In the genomic region with DNA sequence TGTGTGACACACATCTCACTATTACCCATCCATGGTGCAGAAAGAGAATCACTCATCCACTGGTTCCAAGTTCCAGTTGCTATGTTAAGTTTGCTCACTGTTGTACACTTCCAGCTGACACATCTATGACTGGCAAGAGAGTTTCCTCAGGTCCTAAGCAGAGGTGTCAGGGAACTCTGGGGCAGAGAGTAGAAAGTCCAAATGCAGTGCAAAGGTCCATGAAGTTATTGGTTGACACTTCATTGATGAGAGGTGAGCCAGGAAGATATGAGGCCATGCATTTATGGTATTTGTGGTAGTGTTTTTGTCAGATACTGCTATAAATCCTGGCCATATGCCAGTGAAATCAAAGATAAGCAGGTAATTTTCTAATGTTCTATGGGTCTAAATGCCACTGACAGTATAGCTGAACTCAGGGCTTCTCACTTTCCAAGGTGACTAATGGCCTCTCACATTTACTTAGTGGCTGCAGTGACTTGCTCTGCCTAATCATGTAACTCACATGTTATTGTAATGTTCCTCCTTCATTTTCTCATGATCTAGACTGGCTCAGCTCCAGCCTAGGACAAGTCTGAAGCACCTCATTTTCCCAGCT, we compare ENCODE assay signal across 27 mouse cellular contexts. TPM values are rescaled to one million over a fixed set of nuclear protein-coding genes. Genes with fewer than 3 reads are reported as not detected.
A peak's percentile ranks its signal among the peaks of the same experiment; 100 is the strongest.
DNase-seq lines count a peak whose midpoint lies in the region; ATAC-seq and TF ChIP-seq lines count a peak whose summit lies in the region.
"Had no signal": no experiment of that assay in that cellular context is flagged by ENCODE, and none has a peak within 500 bp of the region (broad histone marks: within the 10 kb centered on the region; RNA-seq: fewer than 3 reads in every experiment).

No protein-coding gene starts in this region.

- H3K36me3 ChIP-seq in kidney, adult 2 months (ENCODE audit: control insufficient read depth, insufficient read depth, low read length) = no peaks in the 10 kb centered on the region
- no peaks in the 10 kb centered on the region for H3K36me3 ChIP-seq in liver, adult 2 months (ENCODE audit: control insufficient read depth, insufficient read depth, low read length)
- H3K36me3 ChIP-seq in liver, embryonic 11.5 days (ENCODE audit: control insufficient read depth, insufficient read depth, low read length) = no peaks in the 10 kb centered on the region
- H3K36me3 ChIP-seq in intestine, embryonic 15.5 days = no peaks in the 10 kb centered on the region
- no peaks in the 10 kb centered on the region for H3K36me3 ChIP-seq in intestine, postnatal 0 days (ENCODE audit: control insufficient read depth, insufficient read depth)
- no peaks in the 10 kb centered on the region for H3K36me3 ChIP-seq in hindbrain, postnatal 0 days (ENCODE audit: insufficient read depth, low read length)
- H3K36me3 ChIP-seq: embryonic facial prominence, embryonic 13.5 days; embryonic facial prominence, embryonic 15.5 days; forebrain, embryonic 10.5 days; forebrain, embryonic 12.5 days; G1E had no signal

- H3K9ac ChIP-seq in liver, adult 2 months (ENCODE audit: low read depth, low read length) = no peak overlapping the region
- H3K9ac ChIP-seq in liver, embryonic 11.5 days (ENCODE audit: low read depth, low read length) = no peak overlapping the region
- H3K9ac ChIP-seq in intestine, embryonic 15.5 days = no peak overlapping the region
- H3K9ac ChIP-seq in intestine, postnatal 0 days (ENCODE audit: low read depth, low read length) = no peak overlapping the region
- no peak overlapping the region for H3K9ac ChIP-seq in hindbrain, postnatal 0 days (replicated peaks; ENCODE audit: low read length)
- H3K9ac ChIP-seq: embryonic facial prominence, embryonic 13.5 days; embryonic facial prominence, embryonic 15.5 days; forebrain, embryonic 12.5 days had no signal

- H3K4me2 ChIP-seq in liver, embryonic 11.5 days = no peak overlapping the region
- H3K4me2 ChIP-seq in intestine, embryonic 15.5 days (replicated peaks) = no peak overlapping the region
- no peak overlapping the region for H3K4me2 ChIP-seq in intestine, postnatal 0 days (replicated peaks; ENCODE audit: low read depth)
- H3K4me2 ChIP-seq in hindbrain, postnatal 0 days (ENCODE audit: low read depth, low read length) = no peak overlapping the region
- H3K4me2 ChIP-seq: embryonic facial prominence, embryonic 13.5 days; embryonic facial prominence, embryonic 15.5 days; forebrain, embryonic 12.5 days had no signal

- H3K9me3 ChIP-seq in liver, embryonic 11.5 days (ENCODE audit: control insufficient read depth, low read length) = no peaks in the 10 kb centered on the region
- H3K9me3 ChIP-seq in intestine, embryonic 15.5 days = no peaks in the 10 kb centered on the region
- no peaks in the 10 kb centered on the region for H3K9me3 ChIP-seq in intestine, postnatal 0 days (ENCODE audit: control insufficient read depth)
- H3K9me3 ChIP-seq in hindbrain, postnatal 0 days (ENCODE audit: low read length) = no peaks in the 10 kb centered on the region
- H3K9me3 ChIP-seq: embryonic facial prominence, embryonic 13.5 days; embryonic facial prominence, embryonic 15.5 days; forebrain, embryonic 10.5 days; forebrain, embryonic 12.5 days; G1E had no signal

- peak; percentile 23 for DNase-seq in kidney, adult 2 months
- no peak for DNase-seq in kidney, adult 18-20 months
- peak; percentile 87 for DNase-seq in liver, adult 2 months (ENCODE audit: extremely low read depth, low read depth, low spot score)
- no peak for DNase-seq in liver, embryonic 11.5 days (ENCODE audit: low spot score)
- DNase-seq in hindbrain, postnatal 0 days (ENCODE audit: low spot score) = no peak
- DNase-seq: adrenal gland, adult 2 months; adrenal gland, postnatal 10 days; adrenal gland, postnatal 25 days; B cell, adult 2 months; cerebellum, adult 11 months; cerebellum, adult 18-20 months; cerebellum, adult 8-10 months; cerebellum, adult 9-11 months; cerebellum, postnatal 14 days; cerebellum, postnatal 36 days; embryo, embryonic 11 days had no signal

- no peaks in the 10 kb centered on the region for H3K27me3 ChIP-seq in kidney, adult 2 months (replicated peaks; ENCODE audit: control insufficient read depth, insufficient read depth, low read length)
- no peaks in the 10 kb centered on the region for H3K27me3 ChIP-seq in liver, adult 2 months (ENCODE audit: control insufficient read depth, insufficient read depth, low read length)
- no peaks in the 10 kb centered on the region for H3K27me3 ChIP-seq in liver, embryonic 11.5 days (replicated peaks; ENCODE audit: control insufficient read depth, insufficient read depth, low read length)
- H3K27me3 ChIP-seq in intestine, embryonic 15.5 days (replicated peaks) = no peaks in the 10 kb centered on the region
- no peaks in the 10 kb centered on the region for H3K27me3 ChIP-seq in intestine, postnatal 0 days (replicated peaks; ENCODE audit: control insufficient read depth, insufficient read depth, low read length)
- H3K27me3 ChIP-seq in hindbrain, postnatal 0 days (ENCODE audit: insufficient read depth, low read length) = no peaks in the 10 kb centered on the region
- H3K27me3 ChIP-seq: CH12.LX; embryonic facial prominence, embryonic 13.5 days; embryonic facial prominence, embryonic 15.5 days; forebrain, embryonic 12.5 days had no signal

- no peaks in the 10 kb centered on the region for H3K79me2 ChIP-seq in liver, adult 2 months (ENCODE audit: control insufficient read depth, insufficient read depth, low read length)

- no peak for TF ChIP-seq CTCF in kidney, adult 2 months (conservative IDR thresholded peaks at IDR 0.05; ENCODE audit: insufficient read depth, insufficient read length, low read depth, low read length)
- TF ChIP-seq CTCF in liver, adult 2 months (IDR thresholded peaks at IDR 0.05; ENCODE audit: low read depth, low read length) = no peak
- TF ChIP-seq CTCF in intestine, postnatal 0 days (IDR thresholded peaks at IDR 0.05; ENCODE audit: low read depth) = no peak
- TF ChIP-seq CTCF in hindbrain, postnatal 0 days (IDR thresholded peaks at IDR 0.05; ENCODE audit: low read depth) = no peak

- no peak for TF ChIP-seq POLR2A in kidney, adult 2 months (IDR thresholded peaks at IDR 0.05; ENCODE audit: low read depth, low read length)
- no peak for TF ChIP-seq POLR2A in liver, adult 2 months (IDR thresholded peaks at IDR 0.05; ENCODE audit: extremely low read depth, insufficient read depth, low read length)

- no peak for ATAC-seq in liver, embryonic 11.5 days (replicated peaks; ENCODE audit: low FRiP score)
- ATAC-seq in intestine, embryonic 15.5 days = peak; percentile 92
- peak; percentile 94 for ATAC-seq in intestine, postnatal 0 days
- ATAC-seq in hindbrain, postnatal 0 days = no peak
- ATAC-seq: CD4-positive, CD25-positive, alpha-beta regulatory T cell, adult 4 months; forebrain, embryonic 14.5 days had no signal

- H3K27ac ChIP-seq in kidney, adult 2 months (ENCODE audit: insufficient read depth, low read depth, low read length) = no peak overlapping the region
- no peak overlapping the region for H3K27ac ChIP-seq in liver, adult 2 months (replicated peaks; ENCODE audit: insufficient read depth, low read depth, low read length)
- H3K27ac ChIP-seq in liver, embryonic 11.5 days (ENCODE audit: low read depth, low read length) = no peak overlapping the region
- H3K27ac ChIP-seq in intestine, embryonic 15.5 days = no peak overlapping the region
- H3K27ac ChIP-seq in intestine, postnatal 0 days (ENCODE audit: low read depth, low read length) = peak overlapping the region; percentile 54; the same call in 1 of the 2 replicates
- H3K27ac ChIP-seq in hindbrain, postnatal 0 days = no peak overlapping the region
- H3K27ac ChIP-seq: embryonic facial prominence, embryonic 13.5 days; embryonic facial prominence, embryonic 15.5 days; forebrain, embryonic 10.5 days; forebrain, embryonic 12.5 days had no signal

- no peak overlapping the region for H3K4me3 ChIP-seq in kidney, adult 2 months (ENCODE audit: insufficient read depth, low read depth, low read length)
- H3K4me3 ChIP-seq in liver, adult 2 months (ENCODE audit: insufficient read depth, low read depth, low read length) = no peak overlapping the region
- no peak overlapping the region for H3K4me3 ChIP-seq in liver, embryonic 11.5 days (ENCODE audit: low read depth, low read length)
- no peak overlapping the region for H3K4me3 ChIP-seq in intestine, embryonic 15.5 days (replicated peaks)
- no peak overlapping the region for H3K4me3 ChIP-seq in intestine, postnatal 0 days (ENCODE audit: low read depth, low read length)
- H3K4me3 ChIP-seq in hindbrain, postnatal 0 days (ENCODE audit: low read length) = no peak overlapping the region
- H3K4me3 ChIP-seq: embryonic facial prominence, embryonic 13.5 days; embryonic facial prominence, embryonic 15.5 days; erythroblast, embryonic 14.5 days; forebrain, embryonic 10.5 days; forebrain, embryonic 12.5 days had no signal

- no peaks in the 10 kb centered on the region for H3K4me1 ChIP-seq in kidney, adult 2 months (ENCODE audit: control insufficient read depth, insufficient read depth, low read length)
- H3K4me1 ChIP-seq in liver, adult 2 months (ENCODE audit: control insufficient read depth, insufficient read depth, low read length) = no peaks in the 10 kb centered on the region; the same call in 1 of the 2 replicates
- no peaks in the 10 kb centered on the region for H3K4me1 ChIP-seq in liver, embryonic 11.5 days (replicated peaks; ENCODE audit: control insufficient read depth, insufficient read depth, low read length)
- H3K4me1 ChIP-seq in intestine, embryonic 15.5 days (replicated peaks) = no peaks in the 10 kb centered on the region
- no peaks in the 10 kb centered on the region for H3K4me1 ChIP-seq in intestine, postnatal 0 days (replicated peaks; ENCODE audit: control insufficient read depth, insufficient read depth, low read length)
- H3K4me1 ChIP-seq in hindbrain, postnatal 0 days (ENCODE audit: insufficient read depth, low read length) = no peaks in the 10 kb centered on the region
- H3K4me1 ChIP-seq: embryonic facial prominence, embryonic 13.5 days; embryonic facial prominence, embryonic 15.5 days; forebrain, embryonic 10.5 days; forebrain, embryonic 12.5 days had no signal

RNA-seq across cellular contexts. Expression of a gene that starts 19.4 kb away (rescaled TPM):
- 2.1 and 3.2 TPM in 2 replicates for polyA plus RNA-seq in kidney, adult 2 months (2012; rRNA removed)
- 139 and 175 TPM in 2 replicates for total RNA-seq in liver, adult 2 months (2014; rRNA removed)
- 101 and 125 TPM in 2 replicates for polyA plus RNA-seq in liver, adult 2 months (2012; rRNA removed)
- 25.7 and 29.5 TPM in 2 replicates for polyA plus RNA-seq in liver, embryonic 11.5 days (2014; fragmentation: Nextera tagmentation; extraction: Ambion mirVana)
- 99.4 and 117 TPM in 2 replicates for polyA plus RNA-seq in intestine, embryonic 15.5 days (2015; fragmentation: Nextera tagmentation; extraction: Ambion mirVana)
- polyA plus RNA-seq in intestine, postnatal 0 days (2015; fragmentation: Nextera tagmentation; extraction: Ambion mirVana) = 247 and 294 TPM in 2 replicates
- total RNA-seq in hindbrain, postnatal 0 days (2014; rRNA removed) = 3.2 and 4.7 TPM in 2 replicates
- polyA plus RNA-seq in hindbrain, postnatal 0 days (2015; fragmentation: Nextera tagmentation; extraction: Ambion mirVana) = 5.7 and 6.3 TPM in 2 replicates
- total RNA-seq: CH12.LX, G1E had no signal
- polyA plus RNA-seq: CD4-positive, CD25-positive, alpha-beta regulatory T cell, adult 4 months; G1E had no signal

Comparison
In these comparisons a context has a peak if more than half of its experiments do, and no peak if none do; other contexts are left out.
1. DNase-seq: peak in kidney, adult 2 months (single experiment) and liver, adult 2 months (single experiment); none in kidney, adult 18-20 months (single experiment), liver, embryonic 11.5 days (single experiment) and hindbrain, postnatal 0 days (single experiment).
2. ATAC-seq: peak in intestine, embryonic 15.5 days (single experiment) and intestine, postnatal 0 days (single experiment); none in liver, embryonic 11.5 days (single experiment) and hindbrain, postnatal 0 days (single experiment).